Mouse (Mus musculus): ENCODE data around the gene Pnisr. TPM values are rescaled to one million over a fixed set of nuclear protein-coding genes. Genes with fewer than 3 reads are reported as not detected.

Gene Pnisr
- polyA plus RNA-seq (2015; fragmentation: Nextera tagmentation; extraction: Ambion mirVana) = 197 and 206 TPM in 2 replicates

- peak within 1 kb of the TSS; percentile 59 for H3K4me2 ChIP-seq (ENCODE audit: low read length)
- H3K36me3 ChIP-seq (ENCODE audit: control insufficient read depth, insufficient read depth) = no peaks in the 10 kb centered on the region
- ATAC-seq = peak; percentile 98
- H3K27ac ChIP-seq (ENCODE audit: low read length) = peak within 1 kb of the TSS; percentile 99
- peaks cover 21% of the 10 kb centered on the region for H3K4me1 ChIP-seq (replicated peaks; ENCODE audit: control insufficient read depth, insufficient read depth, low read length)
- peak within 1 kb of the TSS; percentile 98 for H3K9ac ChIP-seq (replicated peaks; ENCODE audit: low read depth, low read length)
- no peaks in the 10 kb centered on the region for H3K27me3 ChIP-seq (replicated peaks; ENCODE audit: control insufficient read depth, insufficient read depth, low read length)
- under 1% methylated on average over 50 of the region's 50 CpGs for WGBS
- no peaks in the 10 kb centered on the region for H3K9me3 ChIP-seq (ENCODE audit: control insufficient read depth, low read length)
- peak within 1 kb of the TSS; percentile 99 for H3K4me3 ChIP-seq (replicated peaks; ENCODE audit: low read length)
Measured at GRCm38 (mm10) chr4:21847481-21848286, at the start of gene Pnisr. Gene Pnisr (plus strand): TSS chr4:21847583.

GRCm38 (mm10) chr4:21801013-21801412 lies 46.4 kb upstream of the Pnisr start:
- Histone ChIP-seq H3K27ac (ENCODE audit: low read length) (no peak overlapping the region), H3K9ac (replicated peaks; ENCODE audit: low read depth, low read length) (no peak overlapping the region), H3K36me3 (ENCODE audit: control insufficient read depth, insufficient read depth) (peaks cover 19% of the 10 kb centered on the region), H3K27me3 (replicated peaks; ENCODE audit: control insufficient read depth, insufficient read depth, low read length) (no peaks in the 10 kb centered on the region), H3K4me2 (ENCODE audit: low read length) (no peak overlapping the region), H3K4me3 (replicated peaks; ENCODE audit: low read length) (no peak overlapping the region), H3K4me1 (replicated peaks; ENCODE audit: control insufficient read depth, insufficient read depth, low read length) (no peaks in the 10 kb centered on the region), H3K9me3 (ENCODE audit: control insufficient read depth, low read length) (no peaks in the 10 kb centered on the region)
- ATAC-seq = no peak
- 98% methylated on average over 1 of the region's 1 CpGs for WGBS

GRCm38 (mm10) chr4:21801620-21802019 lies 45.8 kb upstream of the Pnisr start:
- 96% methylated on average over 2 of the region's 2 CpGs for WGBS
- Histone ChIP-seq H3K36me3 (ENCODE audit: control insufficient read depth, insufficient read depth) (peaks cover 19% of the 10 kb centered on the region), H3K4me3 (replicated peaks; ENCODE audit: low read length) (no peak overlapping the region), H3K4me1 (replicated peaks; ENCODE audit: control insufficient read depth, insufficient read depth, low read length) (no peaks in the 10 kb centered on the region), H3K27ac (ENCODE audit: low read length) (no peak overlapping the region), H3K4me2 (ENCODE audit: low read length) (no peak overlapping the region), H3K9me3 (ENCODE audit: control insufficient read depth, low read length) (no peaks in the 10 kb centered on the region), H3K27me3 (replicated peaks; ENCODE audit: control insufficient read depth, insufficient read depth, low read length) (no peaks in the 10 kb centered on the region), H3K9ac (replicated peaks; ENCODE audit: low read depth, low read length) (no peak overlapping the region)
- ATAC-seq = no peak

GRCm38 (mm10) chr4:21807204-21807603 lies 40.2 kb upstream of the Pnisr start:
- no peak overlapping the region for H3K4me2 ChIP-seq (ENCODE audit: low read length)
- no peaks in the 10 kb centered on the region for H3K9me3 ChIP-seq (ENCODE audit: control insufficient read depth, low read length)
- H3K4me3 ChIP-seq (replicated peaks; ENCODE audit: low read length) = no peak overlapping the region
- H3K36me3 ChIP-seq (ENCODE audit: control insufficient read depth, insufficient read depth) = peaks cover 4% of the 10 kb centered on the region; the same call in 1 of the 2 replicates
- no peaks in the 10 kb centered on the region for H3K27me3 ChIP-seq (replicated peaks; ENCODE audit: control insufficient read depth, insufficient read depth, low read length)
- H3K27ac ChIP-seq (ENCODE audit: low read length) = no peak overlapping the region
- no peaks in the 10 kb centered on the region for H3K4me1 ChIP-seq (replicated peaks; ENCODE audit: control insufficient read depth, insufficient read depth, low read length)
- no peak for ATAC-seq
- WGBS = 77% methylated on average over 5 of the region's 5 CpGs
- no peak overlapping the region for H3K9ac ChIP-seq (replicated peaks; ENCODE audit: low read depth, low read length)

- 90% methylated on average over 3 of the region's 3 CpGs for WGBS
Measured at GRCm38 (mm10) chr4:21810608-21811007, 36.8 kb upstream of the Pnisr start.

GRCm38 (mm10) chr4:21812635-21813034 lies 34.7 kb upstream of the Pnisr start:
- Histone ChIP-seq H3K9me3 (ENCODE audit: control insufficient read depth, low read length) (no peaks in the 10 kb centered on the region), H3K9ac (replicated peaks; ENCODE audit: low read depth, low read length) (no peak overlapping the region), H3K36me3 (ENCODE audit: control insufficient read depth, insufficient read depth) (peaks cover 4% of the 10 kb centered on the region; the same call in 1 of the 2 replicates), H3K27ac (ENCODE audit: low read length) (no peak overlapping the region), H3K27me3 (replicated peaks; ENCODE audit: control insufficient read depth, insufficient read depth, low read length) (no peaks in the 10 kb centered on the region), H3K4me2 (ENCODE audit: low read length) (no peak overlapping the region), H3K4me3 (replicated peaks; ENCODE audit: low read length) (no peak overlapping the region), H3K4me1 (replicated peaks; ENCODE audit: control insufficient read depth, insufficient read depth, low read length) (no peaks in the 10 kb centered on the region)
- 92% methylated on average over 6 of the region's 6 CpGs for WGBS
- no peak for ATAC-seq

More at GRCm38 (mm10) chr4:21810608-21811007, 36.8 kb upstream of the Pnisr start:
- no peak for ATAC-seq
- no peak overlapping the region for H3K4me2 ChIP-seq (ENCODE audit: low read length)
- no peaks in the 10 kb centered on the region for H3K27me3 ChIP-seq (replicated peaks; ENCODE audit: control insufficient read depth, insufficient read depth, low read length)
- H3K9ac ChIP-seq (replicated peaks; ENCODE audit: low read depth, low read length) = no peak overlapping the region
- no peak overlapping the region for H3K27ac ChIP-seq (ENCODE audit: low read length)
- no peaks in the 10 kb centered on the region for H3K9me3 ChIP-seq (ENCODE audit: control insufficient read depth, low read length)
- H3K4me3 ChIP-seq (replicated peaks; ENCODE audit: low read length) = no peak overlapping the region
- peaks cover under 1% of the 10 kb centered on the region; the same call in 1 of the 2 replicates for H3K36me3 ChIP-seq (ENCODE audit: control insufficient read depth, insufficient read depth)
- no peaks in the 10 kb centered on the region for H3K4me1 ChIP-seq (replicated peaks; ENCODE audit: control insufficient read depth, insufficient read depth, low read length)

- Histone ChIP-seq H3K4me1 (replicated peaks; ENCODE audit: control insufficient read depth, insufficient read depth, low read length) (no peaks in the 10 kb centered on the region), H3K27me3 (replicated peaks; ENCODE audit: control insufficient read depth, insufficient read depth, low read length) (no peaks in the 10 kb centered on the region), H3K9ac (replicated peaks; ENCODE audit: low read depth, low read length) (no peak overlapping the region), H3K4me3 (replicated peaks; ENCODE audit: low read length) (no peak overlapping the region), H3K9me3 (ENCODE audit: control insufficient read depth, low read length) (no peaks in the 10 kb centered on the region), H3K27ac (ENCODE audit: low read length) (no peak overlapping the region), H3K36me3 (ENCODE audit: control insufficient read depth, insufficient read depth) (peaks cover 4% of the 10 kb centered on the region), H3K4me2 (ENCODE audit: low read length) (no peak overlapping the region)
- ATAC-seq = peak; percentile 92
- 29% methylated on average over 2 of the region's 2 CpGs for WGBS
Measured at GRCm38 (mm10) chr4:21814029-21814428, 33.4 kb upstream of the Pnisr start.

GRCm38 (mm10) chr4:21826616-21827015 lies 20.8 kb upstream of the Pnisr start:
- no peaks in the 10 kb centered on the region for H3K27me3 ChIP-seq (replicated peaks; ENCODE audit: control insufficient read depth, insufficient read depth, low read length)
- WGBS = 72% methylated on average over 2 of the region's 2 CpGs
- no peak overlapping the region for H3K4me3 ChIP-seq (replicated peaks; ENCODE audit: low read length)
- no peak overlapping the region for H3K4me2 ChIP-seq (ENCODE audit: low read length)
- H3K36me3 ChIP-seq (ENCODE audit: control insufficient read depth, insufficient read depth) = peaks cover 13% of the 10 kb centered on the region
- no peak for ATAC-seq
- no peaks in the 10 kb centered on the region for H3K9me3 ChIP-seq (ENCODE audit: control insufficient read depth, low read length)
- H3K4me1 ChIP-seq (replicated peaks; ENCODE audit: control insufficient read depth, insufficient read depth, low read length) = no peaks in the 10 kb centered on the region
- H3K9ac ChIP-seq (replicated peaks; ENCODE audit: low read depth, low read length) = no peak overlapping the region
- H3K27ac ChIP-seq (ENCODE audit: low read length) = no peak overlapping the region

GRCm38 (mm10) chr4:21832844-21833243 lies 14.5 kb upstream of the Pnisr start:
- H3K27ac ChIP-seq (ENCODE audit: low read length) = no peak overlapping the region
- 92% methylated on average over 8 of the region's 8 CpGs for WGBS
- H3K36me3 ChIP-seq (ENCODE audit: control insufficient read depth, insufficient read depth) = peaks cover 5% of the 10 kb centered on the region
- no peaks in the 10 kb centered on the region for H3K9me3 ChIP-seq (ENCODE audit: control insufficient read depth, low read length)
- ATAC-seq = no peak
- H3K9ac ChIP-seq (replicated peaks; ENCODE audit: low read depth, low read length) = no peak overlapping the region
- no peaks in the 10 kb centered on the region for H3K27me3 ChIP-seq (replicated peaks; ENCODE audit: control insufficient read depth, insufficient read depth, low read length)
- H3K4me2 ChIP-seq (ENCODE audit: low read length) = no peak overlapping the region
- H3K4me1 ChIP-seq (replicated peaks; ENCODE audit: control insufficient read depth, insufficient read depth, low read length) = no peaks in the 10 kb centered on the region
- H3K4me3 ChIP-seq (replicated peaks; ENCODE audit: low read length) = no peak overlapping the region

Data from forebrain, embryonic 16.5 days (tissue).